Mouse (Mus musculus) C2C12 (cell line): ENCODE measurements around the gene Sdf4. TPM values are rescaled to one million over a fixed set of nuclear protein-coding genes. Genes with fewer than 3 reads are reported as not detected.

Experiments used
- H3K27me3 ChIP-seq: one replicate; pipeline ENCODE4 v1.6.1; 2011; ENCODE audit not compliant: control insufficient read depth, insufficient read depth, insufficient read length
- H3K36me3 ChIP-seq: one replicate; pipeline ENCODE4 v1.6.1; 2011; ENCODE audit not compliant: control insufficient read depth, insufficient read depth
- H3K4me3 ChIP-seq: one replicate; pipeline ENCODE4 v1.5.1; 2011; ENCODE audit warnings: mild to moderate bottlenecking, control low read depth; ENCODE audit not compliant: poor library complexity, insufficient read depth, severe bottlenecking
- H3K79me2 ChIP-seq: one replicate; pipeline ENCODE4 v1.6.1; 2011; ENCODE audit not compliant: control insufficient read depth, insufficient read depth
- H3K79me3 ChIP-seq: one replicate; pipeline ENCODE4 v1.6.1; 2011; ENCODE audit warnings: low read depth, control low read depth
- H3ac ChIP-seq: one replicate; pipeline ENCODE3; 2011; ENCODE audit warnings: low read depth; ENCODE audit not compliant: control insufficient read depth, insufficient read length
- CEBPB ChIP-seq: IDR thresholded peaks from one replicate; pipeline ENCODE4 v1.6.1; 2011; ENCODE audit warnings: low read depth, mild to moderate bottlenecking, control low read depth, moderate library complexity
- CTCF ChIP-seq: IDR thresholded peaks from one replicate; pipeline ENCODE4 v1.5.1; 2011; ENCODE audit not compliant: control insufficient read depth, insufficient read depth, insufficient read length
- FOSL1 ChIP-seq: IDR thresholded peaks from one replicate; pipeline ENCODE4 v1.8.0; 2011; ENCODE audit warnings: mild to moderate bottlenecking, low read length; ENCODE audit not compliant: poor library complexity, insufficient read depth, severe bottlenecking
- MAX ChIP-seq: IDR thresholded peaks from one replicate; pipeline ENCODE4 v1.6.1; 2011; ENCODE audit warnings: mild to moderate bottlenecking, control low read depth
- MYOD1 ChIP-seq: IDR thresholded peaks from one replicate; pipeline ENCODE4 v1.6.1; 2011; ENCODE audit warnings: low read depth; ENCODE audit not compliant: control insufficient read depth, insufficient read length
- MYOG ChIP-seq: IDR thresholded peaks from one replicate; pipeline ENCODE4 v1.6.1; 2011; ENCODE audit not compliant: control insufficient read depth, insufficient read length; ENCODE audit errors: extremely low read depth
- USF1 ChIP-seq: IDR thresholded peaks from one replicate; pipeline ENCODE4 v1.6.1; 2011; ENCODE audit warnings: low read depth, mild to moderate bottlenecking, control low read depth, moderate library complexity
- polyA plus RNA-seq: library from polyadenylated mRNA; unstranded; fragments of >200 nt; fragmentation: generic; extraction: Trizol; gene quantifications from one replicate; pipeline ENCODE4 v1.2.1, GENCODE M21; 2012; ENCODE audit warnings: missing spikeins

The Sdf4 gene
- polyA plus RNA-seq, 1 experiment, result 141 TPM

GRCm38 (mm10) chr4:156008369-156008768 is 15.7 kb downstream of the Sdf4 start:
- Histone ChIP-seq H3K4me3 (no peak overlapping the region), H3ac (no peak overlapping the region), H3K79me3 (no peaks in the 10 kb centered on the region), H3K36me3 (peaks cover 80% of the 10 kb centered on the region), H3K27me3 (no peaks in the 10 kb centered on the region), H3K79me2 (no peaks in the 10 kb centered on the region)
- no peak for TF ChIP-seq MYOD1
- no peak for TF ChIP-seq USF1
- TF ChIP-seq FOSL1, result no peak
- TF ChIP-seq MYOG, result no peak
- TF ChIP-seq MAX, result no peak
- no peak for TF ChIP-seq CTCF
- no peak for TF ChIP-seq CEBPB

- Histone ChIP-seq H3K79me3 (no peaks in the 10 kb centered on the region), H3K4me3 (no peak within 1 kb of the TSS), H3ac (no peak within 1 kb of the TSS), H3K36me3 (peaks cover 44% of the 10 kb centered on the region), H3K79me2 (no peaks in the 10 kb centered on the region), H3K27me3 (no peaks in the 10 kb centered on the region)
- TF ChIP-seq USF1 (no peak), MYOD1 (no peak), FOSL1 (no peak), CEBPB (no peak), MAX (no peak)
Measured at GRCm38 (mm10) chr4:156013637-156014036, 21.0 kb downstream of the Sdf4 start, which contains the start of gene Tnfrsf4. Gene Tnfrsf4, plus strand, starts transcription at chr4:156013843.

DNA sequence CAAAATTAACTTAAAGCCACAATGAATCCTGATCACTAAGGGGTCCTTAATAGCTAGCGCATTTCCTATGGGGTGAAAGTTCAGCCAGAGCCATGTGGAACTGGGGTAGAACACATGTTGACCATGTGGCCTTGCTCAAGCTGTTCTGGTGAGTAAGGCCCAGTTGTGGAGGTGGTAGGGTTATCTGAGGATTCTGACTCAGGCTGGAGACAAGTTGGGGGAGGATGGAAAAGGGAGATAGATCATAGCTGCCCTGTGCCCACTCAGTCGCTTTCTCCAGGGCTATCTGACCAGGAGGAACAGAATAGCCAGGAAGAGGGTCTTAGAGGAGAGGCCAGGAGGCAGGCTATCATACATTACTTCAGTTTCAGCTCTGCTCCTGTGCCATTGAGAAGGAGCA is 21.8 kb downstream of the Sdf4 start:
- no peak overlapping the region for H3K4me3 ChIP-seq
- TF ChIP-seq MYOG, result no peak
- TF ChIP-seq CEBPB, result no peak
- no peak for TF ChIP-seq USF1
- no peak for TF ChIP-seq MAX
- TF ChIP-seq FOSL1, result no peak
- no peak for TF ChIP-seq MYOD1
- TF ChIP-seq CTCF, result no peak
- peaks cover 36% of the 10 kb centered on the region for H3K36me3 ChIP-seq
- H3K79me2 ChIP-seq, result no peaks in the 10 kb centered on the region
- no peak overlapping the region for H3ac ChIP-seq
- H3K79me3 ChIP-seq, result no peaks in the 10 kb centered on the region
- H3K27me3 ChIP-seq, result no peaks in the 10 kb centered on the region

GRCm38 (mm10) chr4:156019771-156020170 is 27.1 kb downstream of the Sdf4 start:
- Histone ChIP-seq H3K4me3 (no peak overlapping the region), H3K27me3 (no peaks in the 10 kb centered on the region), H3K79me3 (no peaks in the 10 kb centered on the region), H3ac (no peak overlapping the region), H3K36me3 (peaks cover 6% of the 10 kb centered on the region), H3K79me2 (no peaks in the 10 kb centered on the region)
- TF ChIP-seq USF1 (no peak), FOSL1 (no peak), MYOD1 (no peak), CEBPB (no peak), MAX (no peak), MYOG (no peak)

DNA sequence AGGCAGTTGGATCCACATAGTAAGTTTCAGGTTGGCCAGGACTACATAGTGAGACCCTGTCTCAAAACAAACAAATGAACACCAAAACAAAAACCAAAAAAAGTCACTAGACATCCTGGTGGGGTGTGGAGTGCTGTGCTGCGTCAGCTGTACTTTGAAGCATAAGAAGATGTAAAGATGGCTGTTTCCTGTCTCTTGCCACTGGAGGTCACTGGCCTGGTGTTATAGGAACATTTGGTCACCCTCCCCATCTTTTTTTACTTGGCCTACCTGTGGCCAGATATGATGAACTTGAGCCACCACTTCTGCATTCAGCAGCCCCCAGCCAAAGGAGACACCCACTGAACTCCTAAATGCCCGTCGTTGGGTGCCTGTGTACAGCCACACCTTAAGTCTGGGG is 28.7 kb downstream of the Sdf4 start:
- no peak overlapping the region for H3ac ChIP-seq
- TF ChIP-seq CEBPB, result no peak
- no peak for TF ChIP-seq USF1
- TF ChIP-seq CTCF, result no peak
- no peak for TF ChIP-seq MYOG
- no peak for TF ChIP-seq FOSL1
- TF ChIP-seq MYOD1, result no peak
- TF ChIP-seq MAX, result no peak
- no peaks in the 10 kb centered on the region for H3K79me2 ChIP-seq
- peaks cover 1% of the 10 kb centered on the region for H3K36me3 ChIP-seq
- no peak overlapping the region for H3K4me3 ChIP-seq
- H3K27me3 ChIP-seq, result no peaks in the 10 kb centered on the region
- H3K79me3 ChIP-seq, result no peaks in the 10 kb centered on the region

- H3ac ChIP-seq, result no peak overlapping the region
- H3K4me3 ChIP-seq, result no peak overlapping the region
- H3K79me3 ChIP-seq, result no peaks in the 10 kb centered on the region
- TF ChIP-seq USF1 (no peak), MYOD1 (no peak), MYOG (no peak), FOSL1 (no peak), CEBPB (no peak), CTCF (no peak), MAX (no peak)
- no peaks in the 10 kb centered on the region for H3K79me2 ChIP-seq
- no peaks in the 10 kb centered on the region for H3K27me3 ChIP-seq
- no peaks in the 10 kb centered on the region for H3K36me3 ChIP-seq
Measured at GRCm38 (mm10) chr4:156021942-156022419, 29.3 kb downstream of the Sdf4 start.
